Mouse (Mus musculus) CH12.LX (cell line): ENCODE results near the gene Cerkl. TPM values are rescaled to one million over a fixed set of nuclear protein-coding genes. Genes with fewer than 3 reads are reported as not detected.

Experiments used
- DNase-seq: peaks from one replicate; pipeline ENCODE4 v3.0.0-alpha.2; 2013; ENCODE audit errors: extremely low read depth
- H3K27ac ChIP-seq: 2 replicates; pipeline ENCODE4 v1.5.1; 2012; ENCODE audit warnings: low read depth, mild to moderate bottlenecking, control low read depth, moderate library complexity; ENCODE audit not compliant: insufficient read depth
- H3K27me3 ChIP-seq: replicated peaks from 2 replicates; pipeline ENCODE3; 2012; ENCODE audit warnings: inconsistent platforms
- H3K36me3 ChIP-seq, 2 experiments: replicated peaks in 1 of 2; 2 replicates each; pipeline versions ENCODE3 to v1.6.1; 2012; ENCODE audit warnings: inconsistent platforms in 1 of 2, low read length in 1 of 2, mild to moderate bottlenecking in 1 of 2, mixed read lengths in 1 of 2, moderate library complexity in 1 of 2; ENCODE audit not compliant: control insufficient read depth in 1 of 2, insufficient read depth in 1 of 2
- H3K4me1 ChIP-seq, 2 experiments: 2 replicates each; pipeline ENCODE4 v1.6.1; 2012; ENCODE audit warnings: inconsistent platforms in 1 of 2, moderate library complexity in 1 of 2; ENCODE audit not compliant: insufficient read depth in 2 of 2, control insufficient read depth in 1 of 2
- H3K4me2 ChIP-seq: 2 replicates; pipeline ENCODE4 v1.6.1; 2012; ENCODE audit warnings: low read depth, mild to moderate bottlenecking, control low read depth; ENCODE audit not compliant: poor library complexity, insufficient read depth, severe bottlenecking
- H3K4me3 ChIP-seq, 3 experiments: fragments of 150-350 bp in 1 of 3; sonication (generic) in 1 of 3; replicated peaks in 1 of 3; 2 replicates each; pipeline versions ENCODE3 to v1.5.1; 2011 to 2012; ENCODE audit warnings: low read depth in 2 of 3, low read length in 2 of 3, mild to moderate bottlenecking in 2 of 3, moderate library complexity in 2 of 3, control low read depth in 1 of 3, improper control_type of control experiment in 1 of 3, inconsistent platforms in 1 of 3, mixed read lengths in 1 of 3; ENCODE audit not compliant: poor library complexity in 1 of 3
- H3K79me2 ChIP-seq: replicated peaks from 2 replicates; pipeline ENCODE4 v1.6.1; 2012; ENCODE audit warnings: mild to moderate bottlenecking, moderate library complexity; ENCODE audit not compliant: control insufficient read depth, poor library complexity, insufficient read depth, severe bottlenecking; ENCODE audit errors: extremely low read depth
- H3K9ac ChIP-seq: 2 replicates; pipeline ENCODE4 v1.6.1; 2012; ENCODE audit warnings: low read depth, mild to moderate bottlenecking, control low read depth, moderate library complexity; ENCODE audit not compliant: insufficient read depth
- H3K9me3 ChIP-seq: replicated peaks from 2 replicates; pipeline ENCODE3; 2012; ENCODE audit warnings: low read length, inconsistent platforms, mixed read lengths
- CHD1 ChIP-seq: IDR thresholded peaks from 2 replicates; pipeline ENCODE4 v1.6.1; 2012; ENCODE audit warnings: low read depth, low read length, improper control_type of control experiment, inconsistent platforms
- CTCF ChIP-seq, 2 experiments: IDR thresholded peaks in 1 of 2; conservative IDR thresholded peaks in 1 of 2; 2 replicates each; pipeline ENCODE4 v1.5.1; 2011 to 2012; ENCODE audit warnings: low read depth in 2 of 2, low read length in 2 of 2, improper control_type of control experiment in 1 of 2, inconsistent platforms in 1 of 2, mild to moderate bottlenecking in 1 of 2, moderate library complexity in 1 of 2
- E2F4 ChIP-seq: IDR thresholded peaks from 2 replicates; pipeline ENCODE4 v1.6.1; 2011; ENCODE audit warnings: low read depth, low read length, improper control_type of control experiment; ENCODE audit not compliant: insufficient replicate concordance
- EP300 ChIP-seq: IDR thresholded peaks from 2 replicates; pipeline ENCODE4 v1.6.1; 2011; ENCODE audit warnings: low read length, improper control_type of control experiment
- GABPA ChIP-seq: IDR thresholded peaks from 2 replicates; pipeline ENCODE4 v1.6.1; 2012; ENCODE audit warnings: low read depth, low read length, improper control_type of control experiment, inconsistent platforms; ENCODE audit not compliant: insufficient replicate concordance
- HCFC1 ChIP-seq: IDR thresholded peaks from 2 replicates; pipeline ENCODE4 v1.6.1; 2012; ENCODE audit warnings: low read depth, mild to moderate bottlenecking, inconsistent platforms, low read length, improper control_type of control experiment
- MAX ChIP-seq: IDR thresholded peaks from 2 replicates; pipeline ENCODE4 v1.6.1; 2011; ENCODE audit warnings: low read length, improper control_type of control experiment
- MAZ ChIP-seq: IDR thresholded peaks from 2 replicates; pipeline ENCODE4 v1.6.1; 2012; ENCODE audit warnings: low read depth, mild to moderate bottlenecking, inconsistent platforms, low read length, improper control_type of control experiment, moderate library complexity
- MEF2A ChIP-seq: IDR thresholded peaks from 2 replicates; pipeline ENCODE4 v1.6.1; 2014; ENCODE audit warnings: low read depth, mild to moderate bottlenecking, inconsistent platforms, low read length, improper control_type of control experiment, borderline replicate concordance
- MYC ChIP-seq: IDR thresholded peaks from 2 replicates; pipeline ENCODE4 v1.6.1; 2011; ENCODE audit warnings: low read depth, mild to moderate bottlenecking, improper control_type of control experiment, low read length
- NELFE ChIP-seq: IDR thresholded peaks from 2 replicates; pipeline ENCODE4 v1.6.1; 2011; ENCODE audit warnings: low read depth, low read length, improper control_type of control experiment
- NRF1 ChIP-seq: IDR thresholded peaks from 2 replicates; pipeline ENCODE4 v1.6.1; 2014; ENCODE audit warnings: low read depth, mild to moderate bottlenecking, inconsistent platforms, low read length, improper control_type of control experiment, moderate library complexity
- PAX5 ChIP-seq: IDR thresholded peaks from 2 replicates; pipeline ENCODE4 v1.6.1; 2012; ENCODE audit warnings: low read length, inconsistent platforms, mixed read lengths
- POLR2A ChIP-seq: IDR thresholded peaks from 2 replicates; pipeline ENCODE4 v1.6.1; 2011; ENCODE audit warnings: low read depth, mild to moderate bottlenecking, improper control_type of control experiment, low read length
- SIN3A ChIP-seq: IDR thresholded peaks from 2 replicates; pipeline ENCODE4 v1.6.1; 2012; ENCODE audit warnings: low read length, improper control_type of control experiment, inconsistent platforms
- SMC3 ChIP-seq: IDR thresholded peaks from 2 replicates; pipeline ENCODE4 v1.6.1; 2011; ENCODE audit warnings: low read depth, low read length, improper control_type of control experiment
- TCF12 ChIP-seq: IDR thresholded peaks from 2 replicates; pipeline ENCODE4 v1.6.1; 2014; ENCODE audit warnings: low read depth, mild to moderate bottlenecking, inconsistent platforms, low read length, improper control_type of control experiment
- UBTF ChIP-seq: IDR thresholded peaks from 2 replicates; pipeline ENCODE4 v1.6.1; 2012; ENCODE audit warnings: low read depth, mild to moderate bottlenecking, inconsistent platforms, low read length, improper control_type of control experiment, moderate library complexity
- USF1 ChIP-seq: IDR thresholded peaks from 2 replicates; pipeline ENCODE4 v1.6.1; 2014; ENCODE audit warnings: low read depth, mild to moderate bottlenecking, inconsistent platforms, low read length, improper control_type of control experiment
- USF2 ChIP-seq: conservative IDR thresholded peaks from 2 replicates; pipeline ENCODE4 v1.6.1; 2011; ENCODE audit warnings: low read depth, low read length, improper control_type of control experiment
- ZC3H11A ChIP-seq: IDR thresholded peaks from 2 replicates; pipeline ENCODE4 v1.6.1; 2012; ENCODE audit warnings: low read depth, mild to moderate bottlenecking, inconsistent platforms, low read length, improper control_type of control experiment
- ZKSCAN1 ChIP-seq: IDR thresholded peaks from 2 replicates; pipeline ENCODE4 v1.6.1; 2012; ENCODE audit warnings: low read depth, inconsistent platforms, low read length, improper control_type of control experiment, borderline replicate concordance
- ZMIZ1 ChIP-seq: IDR thresholded peaks from 2 replicates; pipeline ENCODE4 v1.6.1; 2012; ENCODE audit warnings: low read depth, mild to moderate bottlenecking, inconsistent platforms, low read length, improper control_type of control experiment
- dilution Hi-C: fragments of 300-500 bp; cut with MboI; formaldehyde crosslinking; loops from 2 replicates; pipeline ENCODE4 v1.14.3; 2020; ENCODE audit warnings: low sequenced_read_pairs; ENCODE audit not compliant: extremely low pct_unique_long_range_greater_than_20kb, extremely low pct_ligation_motif_present
- in situ Hi-C: fragments of 300-500 bp; cut with MboI; formaldehyde crosslinking; loops from 3 replicates; pipeline ENCODE4 v1.14.3; 2019; ENCODE audit warnings: low sequenced_read_pairs, low pct_ligation_motif_present, low pct_unique_long_range_greater_than_20kb, mixed read lengths
- polyA plus RNA-seq: library from polyadenylated mRNA; unstranded; fragments of >175 nt; gene quantifications from 2 replicates; pipeline ENCODE4 v1.2.1, GENCODE M21; 2012; ENCODE audit warnings: low read depth; ENCODE audit not compliant: insufficient read length
- total RNA-seq, 2 experiments: library from RNA; depleted of rRNA; stranded (reverse); fragments of 300-350 nt in 1 of 2; fragments of >200 nt in 1 of 2; gene quantifications; 2 replicates each; pipeline ENCODE4 v1.2.3; 2012 to 2014

The Cerkl gene
- total and polyA plus RNA-seq, 3 experiments = 10.9 to 19.6 (median 15.6) TPM

DNA sequence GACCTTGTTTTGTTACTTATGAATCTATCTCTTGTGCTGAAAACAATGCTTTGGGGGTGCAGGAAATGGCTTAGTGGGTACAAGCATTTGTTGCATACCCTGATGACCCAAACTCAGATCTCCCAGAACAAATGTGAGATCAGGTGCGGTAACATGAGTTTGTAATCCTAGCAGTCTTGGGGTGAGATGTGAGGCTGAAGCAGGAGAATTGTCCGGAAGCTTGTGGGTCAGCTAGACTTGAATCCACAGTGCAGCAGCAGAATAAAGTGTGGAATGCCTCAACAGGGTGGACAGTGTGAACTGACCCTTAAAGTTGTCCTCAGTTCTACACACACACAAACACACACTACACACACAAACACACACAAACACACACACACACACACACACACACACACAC lies 14.4 kb downstream of the Cerkl start:
- DNase-seq = no peak
- dilution Hi-C loops (no loop called here), in situ Hi-C loops (no loop called here)
- H3K27me3 ChIP-seq = no peaks in the 10 kb centered on the region
- no peak overlapping the region for H3K4me3 ChIP-seq
- H3K4me1 ChIP-seq = peaks cover 3 to 17% of the 10 kb centered on the region in 2 experiments; a peak in 3 of 4 replicates
- H3K9me3 ChIP-seq = no peaks in the 10 kb centered on the region
- no peak overlapping the region for H3K4me2 ChIP-seq
- H3K27ac ChIP-seq = no peak overlapping the region
- no peak for TF ChIP-seq EP300
- no peak for TF ChIP-seq E2F4
- TF ChIP-seq UBTF = no peak
- no peak for TF ChIP-seq ZKSCAN1
- TF ChIP-seq HCFC1 = no peak
- no peak for TF ChIP-seq USF2
- no peak for TF ChIP-seq ZMIZ1
- no peak for TF ChIP-seq MAX
- no peak for TF ChIP-seq CHD1
- no peak for TF ChIP-seq MYC
- TF ChIP-seq SMC3 = no peak
- TF ChIP-seq GABPA = no peak
- no peak for TF ChIP-seq USF1
- no peak for TF ChIP-seq SIN3A
- TF ChIP-seq MAZ = no peak
- no peak for TF ChIP-seq PAX5
- H3K9ac ChIP-seq = no peak overlapping the region
- no peaks in the 10 kb centered on the region for H3K36me3 ChIP-seq
- H3K79me2 ChIP-seq = no peaks in the 10 kb centered on the region

DNA sequence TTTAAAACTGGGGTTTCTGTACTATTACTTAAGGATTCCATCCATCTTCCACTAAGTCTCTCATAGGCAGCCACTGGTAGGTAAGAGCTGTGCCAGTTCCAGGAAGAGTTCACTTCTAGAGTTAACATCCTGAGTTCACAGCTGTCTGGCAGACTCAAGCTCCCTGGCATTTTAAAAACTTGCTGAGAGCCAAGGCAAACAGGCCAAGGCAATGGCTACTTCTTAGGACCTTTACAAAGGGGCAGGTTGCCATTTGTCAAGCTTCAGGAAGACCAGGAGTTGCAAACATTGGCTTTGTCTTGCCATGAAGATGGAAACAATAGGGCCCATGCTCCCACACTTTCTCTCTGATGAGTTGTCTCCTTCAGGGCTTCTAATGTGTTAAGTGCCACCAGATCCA lies 26.5 kb downstream of the Cerkl start:
- Histone ChIP-seq H3K4me3 (no peak overlapping the region), H3K27me3 (no peaks in the 10 kb centered on the region), H3K9ac (no peak overlapping the region), H3K9me3 (no peaks in the 10 kb centered on the region), H3K79me2 (no peaks in the 10 kb centered on the region), H3K27ac (no peak overlapping the region), H3K4me2 (no peak overlapping the region), H3K36me3 (no peaks in the 10 kb centered on the region), H3K4me1 (no peaks in the 10 kb centered on the region)
- in situ Hi-C loops = no loop called here
- no peak for DNase-seq
- dilution Hi-C loops = no loop called here
- no peak for TF ChIP-seq POLR2A
- no peak for TF ChIP-seq MAX
- no peak for TF ChIP-seq TCF12
- TF ChIP-seq ZC3H11A = no peak
- TF ChIP-seq SIN3A = no peak
- no peak for TF ChIP-seq NRF1
- TF ChIP-seq NELFE = no peak
- TF ChIP-seq SMC3 = no peak
- no peak for TF ChIP-seq MEF2A
- TF ChIP-seq MYC = no peak
- no peak for TF ChIP-seq CTCF (conservative IDR thresholded peaks at IDR 0.05 in 1 of 2, IDR thresholded peaks at IDR 0.05 in 1 of 2; ENCODE audit: low read depth in 2 of 2, low read length in 2 of 2)
- TF ChIP-seq E2F4 = no peak
